Mouse (Mus musculus): ENCODE data around the gene Fam160a1. TPM values are rescaled to one million over a fixed set of nuclear protein-coding genes. Genes with fewer than 3 reads are reported as not detected.

Fam160a1 gene
- total RNA-seq, 2 experiments from 2014 or later, result 5.2 to 5.4 TPM

DNA sequence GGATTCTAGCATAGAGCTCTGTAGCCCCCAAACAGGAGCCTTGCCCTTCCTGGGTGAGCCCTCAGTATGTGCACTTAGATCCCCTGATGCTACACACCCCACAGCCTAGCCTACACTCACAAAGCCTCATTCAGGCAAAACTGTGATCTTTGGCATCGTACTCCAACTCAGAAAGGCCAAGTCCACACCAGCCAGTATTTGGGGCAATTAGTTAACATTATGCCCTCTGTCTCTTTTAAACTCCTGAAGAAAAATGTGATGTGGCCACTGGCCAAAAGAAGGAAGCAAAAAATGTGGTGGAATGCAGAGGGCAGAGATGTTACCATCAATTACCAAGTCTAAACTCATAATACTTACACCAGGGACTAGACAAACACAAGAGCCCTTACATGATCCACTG is 14.7 kb upstream of the Fam160a1 start:
- intact Hi-C loops (cut with DNase I), result no loop called here
- DNase-seq (ENCODE audit: low spot score in 2 of 2), result no peak

GRCm38 (mm10) chr3:85829047-85829446 is 12.0 kb upstream of the Fam160a1 start:
- no peak for DNase-seq (ENCODE audit: low spot score in 2 of 2)
- intact Hi-C loops (cut with DNase I), result no loop called here

DNA sequence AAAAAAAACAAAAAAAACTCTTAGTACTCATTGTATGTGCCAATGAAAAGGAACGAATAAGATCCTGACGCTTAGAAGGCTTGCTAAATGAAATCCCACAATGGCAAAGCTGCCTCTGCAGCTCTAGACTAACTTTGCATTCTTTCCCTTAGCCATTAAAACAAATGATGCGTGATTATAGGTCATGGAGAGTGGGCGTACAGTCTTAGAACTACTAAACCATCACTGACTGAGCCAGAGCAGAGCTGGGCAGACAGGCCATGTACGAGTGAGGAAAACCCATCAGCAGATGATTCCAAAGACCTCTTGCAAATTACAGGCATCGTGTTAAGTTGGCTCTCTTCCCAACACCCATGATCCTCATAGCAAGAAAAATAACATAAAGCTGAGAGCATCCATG is 10.7 kb upstream of the Fam160a1 start:
- intact Hi-C loops (cut with DNase I), result no loop called here
- DNase-seq (ENCODE audit: low spot score in 2 of 2), result no peak

DNA sequence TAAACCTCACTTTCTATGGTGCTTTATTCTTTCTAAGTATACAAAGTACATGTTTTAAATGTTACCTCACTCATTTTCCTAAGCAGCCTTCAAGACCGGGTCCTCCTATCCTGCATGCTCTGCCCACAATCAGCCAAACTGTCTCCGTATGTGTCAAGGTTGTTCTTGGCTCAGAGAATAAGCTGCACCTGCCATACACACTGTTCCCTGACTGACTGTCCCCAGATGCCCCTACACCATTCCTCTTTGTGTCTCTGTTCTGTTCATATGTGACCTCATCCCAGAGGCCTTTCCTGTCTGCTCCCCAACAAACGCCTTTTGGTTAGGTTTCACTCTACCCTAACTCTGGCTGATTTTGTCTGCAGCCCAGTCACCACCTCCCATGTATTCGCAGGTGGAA is 10.2 kb upstream of the Fam160a1 start:
- DNase-seq (ENCODE audit: low spot score in 2 of 2), result no peak
- intact Hi-C loops (cut with DNase I), result no loop called here

GRCm38 (mm10) chr3:85820839-85821548 is 3.9 kb upstream of the Fam160a1 start:
- DNase-seq (ENCODE audit: low spot score in 2 of 2), result no peak
- intact Hi-C loops (cut with DNase I), result no loop called here

- intact Hi-C loops (cut with DNase I), result no loop called here
- DNase-seq (ENCODE audit: low spot score in 2 of 2), result no peak
Observed at GRCm38 (mm10) chr3:85819319-85819718, 2.2 kb upstream of the Fam160a1 start.

GRCm38 (mm10) chr3:85814241-85814640 is 2.9 kb downstream of the Fam160a1 start:
- DNase-seq (ENCODE audit: low spot score in 2 of 2), result peak; percentile 51 to 58
- intact Hi-C loops (cut with DNase I), result no loop called here

DNA sequence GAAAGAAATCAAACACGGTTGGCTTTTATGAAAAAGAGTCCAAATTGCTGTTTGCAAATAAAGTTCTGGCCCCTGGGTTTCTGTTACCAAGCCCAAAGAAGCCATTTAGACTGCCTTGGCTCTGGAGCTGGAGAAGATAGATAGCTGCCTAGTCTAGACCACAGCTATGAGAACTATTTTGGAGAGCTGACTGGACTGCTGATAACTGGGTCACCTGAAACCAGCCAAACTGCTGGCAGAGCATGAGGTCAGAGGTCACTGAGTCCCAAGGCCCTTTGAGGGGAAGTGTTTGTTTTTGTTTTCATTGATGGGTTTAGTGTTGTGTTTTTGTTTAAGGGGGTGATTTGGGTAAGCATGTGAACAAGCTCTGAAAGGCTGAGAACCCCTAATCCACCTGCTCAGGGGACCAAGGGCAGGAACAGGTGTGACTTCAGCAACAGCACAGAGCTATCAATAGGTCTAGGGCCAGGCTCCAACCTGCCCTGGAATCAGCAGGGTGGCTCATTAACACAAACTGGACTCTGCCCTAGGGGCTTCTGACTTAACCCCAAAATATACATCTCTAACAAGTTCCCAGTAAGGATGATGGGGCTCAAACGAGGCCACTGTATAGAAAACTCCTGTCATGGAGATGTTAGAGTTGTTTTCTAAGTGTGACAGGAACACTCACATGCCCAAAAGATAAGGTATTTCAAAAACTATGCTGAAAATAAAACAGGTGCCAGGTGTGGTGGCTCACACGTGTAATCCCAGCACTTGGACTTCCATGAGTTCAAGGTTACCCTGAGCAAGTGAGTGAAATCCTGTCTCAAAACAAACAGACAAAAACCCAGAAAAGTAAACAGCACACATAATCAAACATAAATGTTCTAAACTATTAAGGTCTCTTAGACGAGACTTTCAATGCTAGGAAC is 3.7 kb downstream of the Fam160a1 start:
- intact Hi-C loops (cut with DNase I), result no loop called here
- DNase-seq (ENCODE audit: low spot score in 2 of 2), result no peak

GRCm38 (mm10) chr3:85812010-85812409 is 5.1 kb downstream of the Fam160a1 start:
- intact Hi-C loops (cut with DNase I), result no loop called here
- DNase-seq (ENCODE audit: low spot score in 2 of 2), result no peak

DNA sequence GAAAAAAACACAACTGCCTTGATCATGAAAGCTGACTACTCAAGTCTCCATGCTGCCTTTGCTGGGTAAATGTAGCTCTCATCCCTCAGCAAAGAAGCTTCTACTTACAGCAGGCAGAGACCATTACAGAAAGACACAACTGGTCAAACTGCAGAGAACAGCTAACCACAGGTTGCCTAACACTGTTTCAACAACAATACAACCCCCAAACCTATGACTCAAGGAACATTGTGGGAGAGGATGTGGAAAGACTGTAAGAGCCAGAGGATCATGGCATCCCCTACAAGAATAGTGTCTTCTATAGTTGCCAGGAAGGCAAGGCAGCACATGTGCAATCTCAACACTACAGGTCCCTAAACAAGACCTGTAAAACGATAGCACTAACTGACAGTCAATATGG is 23.9 kb downstream of the Fam160a1 start:
- intact Hi-C loops (cut with DNase I), result no loop called here
- no peak for DNase-seq (ENCODE audit: low spot score in 2 of 2)

DNA sequence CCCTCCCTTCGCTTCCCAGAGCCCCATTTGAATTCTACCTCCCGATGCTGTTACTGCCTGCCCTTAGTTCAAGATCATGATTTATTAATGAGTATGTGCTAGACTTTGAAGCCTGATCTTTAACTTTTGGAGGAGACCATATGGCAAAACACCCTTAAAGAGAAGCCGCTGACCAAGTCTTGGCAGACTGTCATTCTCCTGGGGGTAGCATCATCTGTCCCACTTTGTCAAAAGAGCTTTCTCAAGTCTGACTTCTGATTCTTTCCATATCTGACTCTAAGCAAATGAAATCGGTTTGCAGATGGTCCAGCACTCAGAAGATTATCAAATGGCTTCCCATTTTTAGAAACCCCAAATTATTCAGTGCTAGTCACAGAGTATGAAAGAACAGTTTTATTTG is 27.3 kb downstream of the Fam160a1 start:
- DNase-seq (ENCODE audit: low spot score in 2 of 2), result no peak
- intact Hi-C loops (cut with DNase I), result no loop called here

GRCm38 (mm10) chr3:85786501-85786900 is 30.6 kb downstream of the Fam160a1 start:
- intact Hi-C loops (cut with DNase I), result no loop called here
- DNase-seq (ENCODE audit: low spot score in 2 of 2), result no peak

GRCm38 (mm10) chr3:85780906-85781305 is 36.2 kb downstream of the Fam160a1 start:
- no peak for DNase-seq (ENCODE audit: low spot score in 2 of 2)
- intact Hi-C loops (cut with DNase I), result no loop called here

GRCm38 (mm10) chr3:85780332-85780731 is 36.8 kb downstream of the Fam160a1 start:
- intact Hi-C loops (cut with DNase I), result no loop called here
- no peak for DNase-seq (ENCODE audit: low spot score in 2 of 2)

DNA sequence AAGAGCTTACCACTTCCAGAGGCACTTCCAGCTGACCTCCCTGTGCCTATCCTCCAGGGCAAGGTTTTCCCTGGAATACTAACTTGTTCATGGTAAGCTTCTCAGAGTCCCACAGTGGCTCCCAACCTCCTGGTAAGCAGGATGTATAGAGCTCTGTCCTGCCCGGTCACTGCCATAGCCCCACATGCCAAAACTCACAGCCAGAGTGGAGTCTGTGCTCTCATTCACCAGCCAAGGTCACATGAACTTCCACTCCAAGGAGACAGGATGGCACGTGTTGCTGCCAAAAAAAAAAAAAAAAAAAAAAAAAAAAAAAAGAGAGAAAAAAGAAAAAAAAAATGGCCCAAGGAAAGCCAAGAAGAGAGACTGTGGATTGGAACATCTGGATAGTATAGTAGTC is 39.2 kb downstream of the Fam160a1 start:
- intact Hi-C loops (cut with DNase I), result no loop called here
- no peak for DNase-seq (ENCODE audit: low spot score in 2 of 2)

DNA sequence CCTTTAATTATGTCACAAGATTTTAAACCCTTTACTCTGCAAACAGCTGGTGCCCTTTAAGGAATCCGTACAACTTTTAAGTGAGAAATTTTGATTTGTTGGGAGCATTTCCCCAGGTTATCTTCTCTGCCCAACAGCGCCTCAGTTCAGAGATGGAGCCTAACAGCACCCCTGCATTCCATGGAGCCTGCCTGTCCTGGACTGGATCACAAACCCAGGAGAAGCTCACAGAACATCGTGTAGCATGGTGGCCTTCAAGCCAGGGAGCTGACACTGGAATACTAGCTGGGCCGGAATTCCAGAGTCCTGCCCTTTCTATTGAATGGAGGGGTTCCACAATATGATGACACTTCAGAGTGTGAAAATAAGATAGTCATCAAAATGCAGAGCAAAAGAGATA is 39.7 kb downstream of the Fam160a1 start:
- intact Hi-C loops (cut with DNase I), result no loop called here
- no peak for DNase-seq (ENCODE audit: low spot score in 2 of 2)

- no peak for DNase-seq (ENCODE audit: low spot score in 2 of 2)
- intact Hi-C loops (cut with DNase I), result no loop called here
Observed at GRCm38 (mm10) chr3:85776707-85777106, 40.4 kb downstream of the Fam160a1 start.

GRCm38 (mm10) chr3:85776126-85776525 is 41.0 kb downstream of the Fam160a1 start:
- no peak for DNase-seq (ENCODE audit: low spot score in 2 of 2)
- intact Hi-C loops (cut with DNase I), result no loop called here

DNA sequence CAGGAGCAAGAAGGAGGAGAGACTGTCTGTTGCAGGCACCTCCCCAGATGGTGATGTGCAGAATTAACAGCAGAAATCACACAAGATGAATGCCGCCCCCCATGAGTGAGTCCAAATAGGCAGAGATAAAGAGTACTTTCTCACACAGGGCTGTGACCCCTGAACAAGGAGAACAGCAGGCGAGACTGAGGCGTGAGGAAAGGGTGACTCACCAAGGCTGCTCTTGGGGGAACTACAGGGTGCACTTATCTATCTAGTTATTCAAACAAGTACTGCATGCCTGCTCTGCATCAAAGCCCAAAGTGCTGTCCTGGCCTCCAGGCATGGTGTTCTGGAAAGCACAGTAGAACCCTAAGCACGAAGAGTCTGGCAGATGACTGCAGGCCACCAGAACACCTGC is 43.2 kb downstream of the Fam160a1 start:
- peak in 1 of 2 experiments; percentile 32 for DNase-seq (ENCODE audit: low spot score in 2 of 2)
- intact Hi-C loops (cut with DNase I), result no loop called here

DNA sequence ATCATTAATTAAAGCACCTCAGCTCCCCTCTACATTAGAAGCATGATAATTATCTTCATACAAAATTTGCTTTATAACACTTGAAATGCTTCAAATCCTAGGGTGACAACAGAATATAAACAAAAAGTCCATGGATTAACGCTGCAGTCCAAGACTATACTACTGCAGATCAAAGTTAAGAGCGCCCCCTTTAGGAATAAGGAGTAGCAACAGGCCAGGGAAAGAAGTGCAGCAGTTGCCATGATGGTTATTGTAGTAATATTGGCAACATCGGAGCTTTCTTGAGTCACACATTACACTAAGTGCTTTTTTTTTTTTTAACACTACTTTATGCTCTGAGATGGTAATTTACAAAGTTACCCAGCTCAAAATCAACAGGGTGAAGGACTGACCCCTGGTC is 43.7 kb downstream of the Fam160a1 start:
- DNase-seq (ENCODE audit: low spot score in 2 of 2), result peak in 1 of 2 experiments; percentile 76
- intact Hi-C loops (cut with DNase I), result no loop called here

GRCm38 (mm10) chr3:85764937-85765337 is 52.2 kb downstream of the Fam160a1 start:
- no peak for DNase-seq (ENCODE audit: low spot score in 2 of 2)
- intact Hi-C loops (cut with DNase I), result no loop called here
